Mouse (Mus musculus) kidney, embryonic 15.5 days (tissue): ENCODE results near the gene Rgs10. TPM values are rescaled to one million over a fixed set of nuclear protein-coding genes. Genes with fewer than 3 reads are reported as not detected.

Experiments
- ATAC-seq: fragments of 200-750 bp; cut with Nextera tagmentation; replicated peaks from 2 replicates; pipeline ENCODE4 v1.8.0; 2017; ENCODE audit warnings: moderate TSS enrichment; ENCODE audit not compliant: low FRiP score
- H3K27ac ChIP-seq: fragments of 300-500 bp; sonication (generic); 2 replicates; pipeline ENCODE4 v1.5.1; 2015; ENCODE audit warnings: mild to moderate bottlenecking, inconsistent platforms
- H3K27me3 ChIP-seq: fragments of 300-500 bp; sonication (generic); 2 replicates; pipeline ENCODE4 v1.6.1; 2015; ENCODE audit warnings: inconsistent platforms
- H3K36me3 ChIP-seq: fragments of 300-500 bp; sonication (generic); 2 replicates; pipeline ENCODE4 v1.6.1; 2015; ENCODE audit warnings: inconsistent platforms
- H3K4me1 ChIP-seq: fragments of 300-500 bp; sonication (generic); 2 replicates; pipeline ENCODE4 v1.6.1; 2015; ENCODE audit warnings: inconsistent platforms
- H3K4me2 ChIP-seq: fragments of 300-500 bp; sonication (generic); 2 replicates; pipeline ENCODE4 v1.6.1; 2015; ENCODE audit warnings: moderate library complexity, mild to moderate bottlenecking, inconsistent platforms
- H3K4me3 ChIP-seq: fragments of 300-500 bp; sonication (generic); replicated peaks from 2 replicates; pipeline ENCODE4 v1.5.1; 2015; ENCODE audit warnings: mild to moderate bottlenecking, inconsistent platforms
- H3K9ac ChIP-seq: fragments of 300-500 bp; sonication (generic); 2 replicates; pipeline ENCODE4 v1.6.1; 2015; ENCODE audit warnings: mild to moderate bottlenecking, inconsistent platforms
- H3K9me3 ChIP-seq: fragments of 300-500 bp; sonication (generic); replicated peaks from 2 replicates; pipeline ENCODE4 v1.6.1; 2016; ENCODE audit warnings: inconsistent platforms
- WGBS: fragments of 180-500 bp; shearing (Covaris S2); methylation state at CpG from one replicate; pipeline ENCODE4 v1.1.7; 2015; ENCODE audit warnings: mixed read lengths; 5-methylcytosine and 5-hydroxymethylcytosine counted together
- polyA plus RNA-seq: library from polyadenylated mRNA; unstranded; fragments of >200 nt; fragmentation: Nextera tagmentation; extraction: Ambion mirVana; gene quantifications from 2 replicates; pipeline ENCODE4 v1.2.1, GENCODE M21; 2015

The Rgs10 gene
- polyA plus RNA-seq, 1 experiment from 2014 or later: 5.8 TPM

- Histone ChIP-seq H3K9ac (no peak overlapping the region), H3K27me3 (no peaks in the 10 kb centered on the region), H3K9me3 (no peaks in the 10 kb centered on the region), H3K4me1 (no peaks in the 10 kb centered on the region), H3K36me3 (no peaks in the 10 kb centered on the region), H3K4me2 (no peak overlapping the region), H3K27ac (no peak overlapping the region), H3K4me3 (no peak overlapping the region)
- no peak for ATAC-seq
- WGBS: 33% methylated on average over 4 of the region's 4 CpGs
Measured at GRCm38 (mm10) chr7:128365096-128365715, 53.4 kb downstream of the Rgs10 start.

- 81% methylated on average over 11 of the region's 11 CpGs for WGBS
Measured at GRCm38 (mm10) chr7:128364526-128364925, 54.0 kb downstream of the Rgs10 start.

DNA sequence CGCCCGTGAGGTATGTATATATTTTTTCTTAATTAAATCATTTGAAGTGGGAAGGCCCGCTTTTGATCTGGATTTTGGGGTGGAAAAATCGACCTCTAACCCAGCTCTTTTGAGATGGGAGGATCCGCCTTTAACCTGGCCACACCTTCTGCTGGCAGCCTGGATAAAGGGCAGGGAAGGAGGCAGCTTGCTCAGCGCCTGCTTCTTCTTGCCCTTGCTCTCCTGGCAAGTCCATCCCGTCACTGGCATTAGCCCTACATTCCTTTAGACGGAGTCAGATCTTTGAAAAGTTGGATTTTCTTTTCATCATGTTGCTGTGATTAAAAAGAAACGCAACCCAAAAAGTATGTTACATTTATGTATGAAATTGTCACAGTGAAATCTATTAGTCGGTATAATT lies 54.8 kb downstream of the Rgs10 start:
- 79% methylated on average over 10 of the region's 10 CpGs for WGBS
- Histone ChIP-seq H3K27ac (no peak overlapping the region), H3K9me3 (no peaks in the 10 kb centered on the region), H3K4me2 (no peak overlapping the region), H3K4me1 (no peaks in the 10 kb centered on the region), H3K4me3 (no peak overlapping the region), H3K36me3 (no peaks in the 10 kb centered on the region), H3K27me3 (no peaks in the 10 kb centered on the region), H3K9ac (no peak overlapping the region)
- ATAC-seq: no peak

More at GRCm38 (mm10) chr7:128364526-128364925, 54.0 kb downstream of the Rgs10 start:
- no peaks in the 10 kb centered on the region for H3K4me1 ChIP-seq
- no peak for ATAC-seq
- no peak overlapping the region for H3K4me3 ChIP-seq
- H3K9ac ChIP-seq: no peak overlapping the region
- H3K4me2 ChIP-seq: no peak overlapping the region
- no peaks in the 10 kb centered on the region for H3K9me3 ChIP-seq
- no peaks in the 10 kb centered on the region for H3K36me3 ChIP-seq
- no peak overlapping the region for H3K27ac ChIP-seq
- no peaks in the 10 kb centered on the region for H3K27me3 ChIP-seq

- Histone ChIP-seq H3K4me3 (no peak overlapping the region), H3K9ac (no peak overlapping the region), H3K4me1 (no peaks in the 10 kb centered on the region), H3K4me2 (no peak overlapping the region), H3K36me3 (no peaks in the 10 kb centered on the region), H3K27me3 (no peaks in the 10 kb centered on the region), H3K9me3 (no peaks in the 10 kb centered on the region), H3K27ac (no peak overlapping the region)
- ATAC-seq: no peak
- WGBS: 76% methylated on average over 4 of the region's 4 CpGs
Measured at GRCm38 (mm10) chr7:128362916-128363315, 55.6 kb downstream of the Rgs10 start.

DNA sequence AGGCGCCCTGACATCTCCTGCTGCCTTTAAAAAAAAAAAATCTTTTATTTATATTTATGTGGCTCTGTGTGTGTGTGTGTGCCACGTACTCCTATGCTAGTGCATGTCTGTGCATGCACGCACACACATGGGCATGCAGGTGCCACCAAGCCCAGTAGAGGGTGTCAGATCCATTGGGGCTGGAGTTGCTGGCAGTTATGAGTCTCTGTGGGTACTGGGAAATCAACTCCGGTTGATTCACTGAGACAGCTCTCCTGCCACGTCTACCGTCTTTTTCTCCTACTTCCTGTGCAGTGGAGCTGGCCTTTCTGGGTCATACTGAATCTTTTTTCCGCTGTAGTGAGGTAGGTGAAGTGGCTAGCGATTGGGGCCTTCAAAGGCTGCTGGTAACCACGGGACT lies 58.8 kb downstream of the Rgs10 start:
- H3K27me3 ChIP-seq: 0 out of 2 replicates have a peak, but pooled peaks cover 4% of the 10 kb centered on the region
- no peaks in the 10 kb centered on the region for H3K4me1 ChIP-seq
- 74% methylated on average over 9 of the region's 9 CpGs for WGBS
- no peaks in the 10 kb centered on the region for H3K9me3 ChIP-seq
- no peak overlapping the region for H3K4me3 ChIP-seq
- H3K4me2 ChIP-seq: no peak overlapping the region
- no peak overlapping the region for H3K27ac ChIP-seq
- H3K9ac ChIP-seq: no peak overlapping the region
- ATAC-seq: no peak
- no peaks in the 10 kb centered on the region for H3K36me3 ChIP-seq

DNA sequence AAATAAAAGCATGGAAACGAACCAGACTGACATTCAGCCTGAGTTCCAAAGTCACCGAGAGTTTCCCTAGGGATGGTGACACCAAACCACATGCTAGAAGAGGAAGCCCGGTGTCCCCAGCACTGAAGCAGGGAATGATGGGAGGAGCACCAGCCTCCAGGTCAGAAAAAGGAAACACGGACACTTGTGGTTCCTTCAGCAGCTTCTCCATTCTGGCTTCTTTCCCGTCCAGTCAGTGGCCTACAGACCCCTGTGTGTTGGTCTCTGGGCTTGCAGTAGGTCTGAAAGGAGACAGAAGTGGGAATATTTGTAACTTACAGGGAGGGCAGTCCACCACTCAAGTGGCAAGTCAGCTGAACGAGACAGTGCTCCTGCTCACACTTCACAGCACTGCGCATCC lies 59.4 kb downstream of the Rgs10 start:
- WGBS: 69% methylated on average over 7 of the region's 7 CpGs

DNA sequence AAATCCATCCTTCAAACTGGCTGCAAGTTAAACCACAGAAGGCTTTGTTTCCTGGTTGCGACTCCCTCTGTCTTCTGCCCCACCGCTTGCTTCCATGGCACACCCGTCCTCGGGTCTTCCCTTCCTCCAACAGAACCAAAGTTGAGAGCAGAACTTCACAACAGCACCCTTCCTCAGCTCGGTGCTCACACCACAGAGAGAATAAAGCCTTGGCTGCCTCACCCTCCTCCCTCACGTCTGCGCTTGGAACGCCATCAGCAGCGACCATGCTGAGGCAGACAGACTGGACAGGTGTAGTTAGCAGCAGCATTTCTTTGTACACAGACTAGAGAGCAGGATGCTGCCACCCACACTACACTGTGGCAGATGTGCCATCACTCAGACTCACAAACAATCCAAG lies 59.8 kb downstream of the Rgs10 start:
- Histone ChIP-seq H3K4me1 (no peaks in the 10 kb centered on the region), H3K9me3 (no peaks in the 10 kb centered on the region), H3K4me3 (no peak overlapping the region), H3K4me2 (no peak overlapping the region), H3K27me3 (0 out of 2 replicates have a peak, but pooled peaks cover 4% of the 10 kb centered on the region), H3K9ac (no peak overlapping the region), H3K36me3 (no peaks in the 10 kb centered on the region), H3K27ac (no peak overlapping the region)
- no peak for ATAC-seq
- WGBS: 79% methylated on average over 9 of the region's 9 CpGs

More for the DNA sequence above, 59.4 kb downstream of the Rgs10 start:
- H3K27ac ChIP-seq: no peak overlapping the region
- no peak overlapping the region for H3K4me3 ChIP-seq
- no peaks in the 10 kb centered on the region for H3K36me3 ChIP-seq
- no peaks in the 10 kb centered on the region for H3K9me3 ChIP-seq
- no peak overlapping the region for H3K4me2 ChIP-seq
- H3K27me3 ChIP-seq: 0 out of 2 replicates have a peak, but pooled peaks cover 4% of the 10 kb centered on the region
- ATAC-seq: no peak
- no peak overlapping the region for H3K9ac ChIP-seq
- no peaks in the 10 kb centered on the region for H3K4me1 ChIP-seq

GRCm38 (mm10) chr7:128356868-128357755 lies 61.4 kb downstream of the Rgs10 start:
- Histone ChIP-seq H3K4me3 (no peak overlapping the region), H3K9ac (no peak overlapping the region)

GRCm38 (mm10) chr7:128355463-128355862 lies 63.1 kb downstream of the Rgs10 start:
- Histone ChIP-seq H3K4me2 (no peak overlapping the region), H3K4me1 (peaks cover under 1% of the 10 kb centered on the region; the same call in 1 of the 2 replicates), H3K9me3 (no peaks in the 10 kb centered on the region), H3K27ac (no peak overlapping the region), H3K9ac (no peak overlapping the region), H3K36me3 (no peaks in the 10 kb centered on the region), H3K4me3 (no peak overlapping the region), H3K27me3 (0 out of 2 replicates have a peak, but pooled peaks cover 4% of the 10 kb centered on the region)
- 68% methylated on average over 5 of the region's 5 CpGs for WGBS
- no peak for ATAC-seq

More at GRCm38 (mm10) chr7:128356868-128357755, 61.4 kb downstream of the Rgs10 start:
- Histone ChIP-seq H3K4me1 (no peaks in the 10 kb centered on the region), H3K4me2 (no peak overlapping the region), H3K9me3 (no peaks in the 10 kb centered on the region), H3K36me3 (no peaks in the 10 kb centered on the region), H3K27me3 (0 out of 2 replicates have a peak, but pooled peaks cover 4% of the 10 kb centered on the region), H3K27ac (no peak overlapping the region)
- no peak for ATAC-seq
- 68% methylated on average over 9 of the region's 9 CpGs for WGBS

DNA sequence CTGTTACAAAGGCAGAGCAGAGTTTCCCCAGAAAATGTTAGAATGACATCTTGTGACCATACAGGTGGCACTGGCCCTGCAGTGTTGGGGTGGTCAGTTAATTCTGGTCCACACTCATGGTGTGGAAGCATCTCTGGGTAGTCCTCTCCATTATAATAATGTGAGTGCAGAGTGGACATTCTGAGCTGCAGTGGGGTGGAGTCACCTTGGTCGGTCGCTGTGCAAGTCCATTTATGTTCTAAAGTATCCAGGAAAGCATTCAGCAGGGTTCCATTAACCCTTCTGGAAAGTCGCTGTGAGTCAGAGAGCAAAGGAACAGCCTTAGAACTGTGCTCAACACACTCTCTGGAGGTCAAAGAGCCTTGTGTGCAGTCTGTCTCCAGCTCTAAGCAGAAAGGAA lies 65.8 kb downstream of the Rgs10 start:
- H3K9ac ChIP-seq: no peak overlapping the region
- H3K4me1 ChIP-seq: peaks cover 15% of the 10 kb centered on the region; the same call in 1 of the 2 replicates
- 70% methylated on average over 3 of the region's 3 CpGs for WGBS
- no peaks in the 10 kb centered on the region for H3K36me3 ChIP-seq
- H3K9me3 ChIP-seq: no peaks in the 10 kb centered on the region
- no peak for ATAC-seq
- no peak overlapping the region for H3K27ac ChIP-seq
- H3K4me2 ChIP-seq: no peak overlapping the region
- H3K4me3 ChIP-seq: no peak overlapping the region
- 0 out of 2 replicates have a peak, but pooled peaks cover 4% of the 10 kb centered on the region for H3K27me3 ChIP-seq

GRCm38 (mm10) chr7:128351176-128351575 lies 67.4 kb downstream of the Rgs10 start:
- Histone ChIP-seq H3K9me3 (no peaks in the 10 kb centered on the region), H3K36me3 (no peaks in the 10 kb centered on the region), H3K4me3 (no peak overlapping the region), H3K4me2 (no peak overlapping the region), H3K27ac (no peak overlapping the region), H3K4me1 (peaks cover 15% of the 10 kb centered on the region; the same call in 1 of the 2 replicates), H3K9ac (no peak overlapping the region), H3K27me3 (no peaks in the 10 kb centered on the region)
- no peak for ATAC-seq
- WGBS: 59% methylated on average over 3 of the region's 5 CpGs

GRCm38 (mm10) chr7:128350316-128350715 lies 68.2 kb downstream of the Rgs10 start:
- ATAC-seq: no peak
- Histone ChIP-seq H3K4me2 (no peak overlapping the region), H3K27ac (no peak overlapping the region), H3K9me3 (no peaks in the 10 kb centered on the region), H3K9ac (no peak overlapping the region), H3K27me3 (no peaks in the 10 kb centered on the region), H3K4me1 (peaks cover 15% of the 10 kb centered on the region; the same call in 1 of the 2 replicates), H3K4me3 (no peak overlapping the region), H3K36me3 (no peaks in the 10 kb centered on the region)
- WGBS: 44% methylated on average over 7 of the region's 7 CpGs
